Mouse (Mus musculus) retina, adult 2 months (tissue): ENCODE results near the gene Sat2.

Source experiments
- DNase-seq: peaks from one replicate; pipeline ENCODE4 v3.0.0-alpha.2; 2012; ENCODE audit warnings: low read depth, low spot score

The Sat2 gene

GRCm38 (mm10) chr11:69670786-69671725 lies 49.2 kb downstream of the Sat2 start:
- peak; percentile 96 for DNase-seq

- DNase-seq: no peak
Measured at GRCm38 (mm10) chr11:69671726-69672124, 49.9 kb downstream of the Sat2 start.

GRCm38 (mm10) chr11:69672211-69672706 lies 50.4 kb downstream of the Sat2 start, which contains the start of gene Eif4a1:
Gene Eif4a1, minus strand, starts transcription at chr11:69672423.
- DNase-seq: peak; percentile 99
